ENCODE assay signal across 27 mouse cellular contexts in the genomic region with DNA sequence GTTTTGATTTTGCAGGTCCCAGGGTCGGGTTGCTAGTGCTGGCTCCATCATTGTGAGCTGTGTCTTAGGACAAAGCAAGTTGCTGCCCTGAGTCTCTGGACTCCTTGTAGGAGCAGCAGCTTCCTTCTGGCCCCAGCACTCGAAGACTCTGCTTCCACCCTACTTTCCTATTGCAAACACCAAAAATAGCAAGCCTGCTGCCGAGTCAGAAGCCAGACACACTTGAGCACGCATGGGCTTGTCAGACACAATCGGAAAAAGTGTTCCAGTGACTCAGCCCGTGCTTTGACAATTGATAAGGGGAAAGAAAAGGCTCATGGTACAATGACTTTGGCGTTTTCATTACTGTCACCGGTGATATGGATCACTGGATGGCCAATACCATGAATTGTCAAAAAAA. TPM values are rescaled to one million over a fixed set of nuclear protein-coding genes. Genes with fewer than 3 reads are reported as not detected.
DNase-seq lines count a peak whose midpoint lies in the region; ATAC-seq and TF ChIP-seq lines count a peak whose summit lies in the region.
"Had no signal": no experiment of that assay in that cellular context is flagged by ENCODE, and none has a peak within 500 bp of the region (broad histone marks: within the 10 kb centered on the region; RNA-seq: fewer than 3 reads in every experiment).

No protein-coding gene starts in this region.

- WGBS in heart, embryonic 12.5 days, result 25% methylated on average over 8 of the region's 8 CpGs
- 17% methylated on average over 8 of the region's 8 CpGs for WGBS in heart, adult 2 months
- 84% methylated on average over 8 of the region's 8 CpGs for WGBS in forebrain, embryonic 14.5 days

- TF ChIP-seq POLR2A in heart, adult 2 months (IDR thresholded peaks at IDR 0.05; ENCODE audit: insufficient read depth, low read depth, low read length), result no peak
- no peak for TF ChIP-seq POLR2A in CH12.LX (IDR thresholded peaks at IDR 0.05; ENCODE audit: low read depth, low read length)

- H3K36me3 ChIP-seq in heart, embryonic 12.5 days, result no peaks in the 10 kb centered on the region
- H3K36me3 ChIP-seq in heart, adult 2 months (ENCODE audit: control insufficient read depth, insufficient read depth, low read length), result no peaks in the 10 kb centered on the region
- no peaks in the 10 kb centered on the region for H3K36me3 ChIP-seq in CH12.LX (replicated peaks in 1 of 2; ENCODE audit: control insufficient read depth in 1 of 2, insufficient read depth in 1 of 2, low read length in 1 of 2)
- H3K36me3 ChIP-seq in forebrain, embryonic 14.5 days (ENCODE audit: control insufficient read depth, insufficient read depth, low read length), result peaks cover 9% of the 10 kb centered on the region; the same call in 1 of the 2 replicates
- H3K36me3 ChIP-seq: embryonic facial prominence, embryonic 13.5 days; hindbrain, embryonic 15.5 days had no signal

- no peak overlapping the region for H3K4me3 ChIP-seq in heart, embryonic 12.5 days
- no peak overlapping the region for H3K4me3 ChIP-seq in heart, adult 2 months
- H3K4me3 ChIP-seq in CH12.LX (replicated peaks in 1 of 3; ENCODE audit: low read depth in 2 of 3, low read length in 2 of 3, poor library complexity in 1 of 3), result no peak overlapping the region
- H3K4me3 ChIP-seq in forebrain, embryonic 14.5 days (ENCODE audit: low read depth, low read length), result no peak overlapping the region
- H3K4me3 ChIP-seq: embryonic facial prominence, embryonic 13.5 days; forebrain, embryonic 13.5 days; hindbrain, embryonic 15.5 days had no signal

- no peaks in the 10 kb centered on the region for H3K79me2 ChIP-seq in heart, adult 2 months (replicated peaks; ENCODE audit: control insufficient read depth, insufficient read depth, low read length)
- H3K79me2 ChIP-seq in CH12.LX (replicated peaks; ENCODE audit: control insufficient read depth, extremely low read depth, insufficient read depth, poor library complexity, severe bottlenecking), result no peaks in the 10 kb centered on the region

- no peak for TF ChIP-seq EP300 in heart, adult 2 months (IDR thresholded peaks at IDR 0.05; ENCODE audit: insufficient read depth, low read depth, low read length)
- TF ChIP-seq EP300 in CH12.LX (IDR thresholded peaks at IDR 0.05; ENCODE audit: low read length), result no peak

- H3K4me2 ChIP-seq in heart, embryonic 12.5 days, result peak overlapping the region; percentile 20; the same call in 1 of the 2 replicates
- H3K4me2 ChIP-seq in CH12.LX (ENCODE audit: insufficient read depth, low read depth, poor library complexity, severe bottlenecking), result no peak overlapping the region
- no peak overlapping the region for H3K4me2 ChIP-seq in forebrain, embryonic 14.5 days (ENCODE audit: low read length)
- H3K4me2 ChIP-seq: embryonic facial prominence, embryonic 13.5 days; forebrain, embryonic 13.5 days; hindbrain, embryonic 15.5 days had no signal

- H3K9ac ChIP-seq in heart, embryonic 12.5 days, result no peak overlapping the region
- no peak overlapping the region for H3K9ac ChIP-seq in heart, adult 2 months (ENCODE audit: low read depth, low read length)
- no peak overlapping the region for H3K9ac ChIP-seq in CH12.LX (ENCODE audit: insufficient read depth, low read depth)
- no peak overlapping the region for H3K9ac ChIP-seq in forebrain, embryonic 14.5 days (ENCODE audit: low read length)
- H3K9ac ChIP-seq: embryonic facial prominence, embryonic 13.5 days; forebrain, embryonic 13.5 days; hindbrain, embryonic 15.5 days had no signal

- peaks cover 10% of the 10 kb centered on the region for H3K4me1 ChIP-seq in heart, embryonic 12.5 days (replicated peaks)
- H3K4me1 ChIP-seq in heart, adult 2 months (ENCODE audit: control insufficient read depth, insufficient read depth, low read length), result no peaks in the 10 kb centered on the region
- H3K4me1 ChIP-seq in CH12.LX (ENCODE audit: control insufficient read depth in 1 of 2, insufficient read depth in 2 of 2), result peaks cover 0 to 4% of the 10 kb centered on the region in 2 experiments; a peak in 1 of 4 replicates
- H3K4me1 ChIP-seq in forebrain, embryonic 14.5 days (ENCODE audit: control insufficient read depth, insufficient read depth, low read length), result peaks cover 3% of the 10 kb centered on the region

- no peak for TF ChIP-seq CTCF in heart, adult 2 months (IDR thresholded peaks at IDR 0.05)
- no peak for TF ChIP-seq CTCF in CH12.LX (conservative IDR thresholded peaks at IDR 0.05 in 1 of 2, IDR thresholded peaks at IDR 0.05 in 1 of 2; ENCODE audit: low read depth in 2 of 2, low read length in 2 of 2)

- H3K27ac ChIP-seq in heart, embryonic 12.5 days (ENCODE audit: poor library complexity, severe bottlenecking), result no peak overlapping the region
- no peak overlapping the region for H3K27ac ChIP-seq in heart, adult 2 months
- H3K27ac ChIP-seq in CH12.LX (ENCODE audit: insufficient read depth, low read depth), result no peak overlapping the region
- H3K27ac ChIP-seq in forebrain, embryonic 14.5 days (ENCODE audit: low read depth, low read length), result no peak overlapping the region
- H3K27ac ChIP-seq: embryonic facial prominence, embryonic 13.5 days; forebrain, embryonic 13.5 days; hindbrain, embryonic 15.5 days had no signal

- DNase-seq in frontal cortex, postnatal 14 days (ENCODE audit: low spot score in 2 of 2), result no peak
- DNase-seq in heart, adult 2 months, result no peak
- peak; percentile 3 for DNase-seq in ovary, adult 18-20 months (ENCODE audit: low spot score)
- DNase-seq in ovary, postnatal 10 days (ENCODE audit: low spot score), result no peak
- peak; percentile 33 for DNase-seq in CH12.LX (ENCODE audit: extremely low read depth)
- no peak for DNase-seq in forebrain, embryonic 14.5 days (ENCODE audit: low spot score)
- DNase-seq: adrenal gland, postnatal 14 days; B cell, adult 2 months; cerebellum, adult 18-20 months; cerebellum, adult 9-11 months; cerebellum, postnatal 36 days; gastrocnemius, postnatal 10 days; heart, postnatal 10 days had no signal

- in situ Hi-C loops in CH12.LX (cut with MboI; ENCODE audit: low pct_ligation_motif_present, low pct_unique_long_range_greater_than_20kb, low sequenced_read_pairs), result no loop called here

- no peaks in the 10 kb centered on the region for H3K9me3 ChIP-seq in heart, embryonic 12.5 days (replicated peaks)
- H3K9me3 ChIP-seq in CH12.LX (replicated peaks; ENCODE audit: low read length), result peaks cover 30% of the 10 kb centered on the region
- H3K9me3 ChIP-seq in forebrain, embryonic 14.5 days (replicated peaks; ENCODE audit: control insufficient read depth, low read length), result no peaks in the 10 kb centered on the region
- H3K9me3 ChIP-seq: embryonic facial prominence, embryonic 13.5 days; forebrain, embryonic 13.5 days; hindbrain, embryonic 15.5 days had no signal

- dilution Hi-C loops in CH12.LX (cut with MboI; ENCODE audit: extremely low pct_ligation_motif_present, extremely low pct_unique_long_range_greater_than_20kb, low sequenced_read_pairs), result no loop called here

- peak; percentile 35; the same call in 1 of the 2 replicates for ATAC-seq in frontal cortex, adult (ENCODE audit: low TSS enrichment)
- peak; percentile 15; the same call in 1 of the 2 replicates for ATAC-seq in heart, embryonic 12.5 days (ENCODE audit: insufficient number of reproducible peaks, low FRiP score)
- ATAC-seq in forebrain, embryonic 14.5 days, result no peak
- ATAC-seq: activated CD4-positive, CD25-positive, alpha-beta regulatory T cell, adult 4 months; CD4-positive, CD25-positive, alpha-beta regulatory T cell, adult 4 months; forebrain, embryonic 13.5 days; inflammation-experienced regulatory T-cells, adult 6 months; intestine, postnatal 0 days; Patski had no signal

- H3K27me3 ChIP-seq in heart, embryonic 12.5 days (replicated peaks), result no peaks in the 10 kb centered on the region
- no peaks in the 10 kb centered on the region for H3K27me3 ChIP-seq in heart, adult 2 months (ENCODE audit: control insufficient read depth, insufficient read depth, low read length)
- no peaks in the 10 kb centered on the region for H3K27me3 ChIP-seq in CH12.LX (replicated peaks)
- H3K27me3 ChIP-seq in forebrain, embryonic 14.5 days (replicated peaks; ENCODE audit: control insufficient read depth, insufficient read depth, low read length), result no peaks in the 10 kb centered on the region
- H3K27me3 ChIP-seq: forebrain, embryonic 13.5 days; hindbrain, embryonic 15.5 days; Patski had no signal

- intact Hi-C loops in heart, adult 2 months (cut with DNase I), result no loop called here

- no peak for TF ChIP-seq RAD21 in CH12.LX (IDR thresholded peaks at IDR 0.05; ENCODE audit: low read depth, low read length)

TF ChIP-seq in CH12.LX, 34 proteins besides CTCF, POLR2A, EP300 and RAD21:
- TF ChIP-seq GABPA (IDR thresholded peaks at IDR 0.05; ENCODE audit: insufficient replicate concordance, low read depth, low read length) (no peak), ETS1 (conservative IDR thresholded peaks at IDR 0.05; ENCODE audit: low read depth, low read length) (0 out of 2 replicates have a peak, but pooled peaks have one; percentile 24), JUN (IDR thresholded peaks at IDR 0.05; ENCODE audit: insufficient read depth, low read depth, low read length) (no peak), BHLHE40 (IDR thresholded peaks at IDR 0.05; ENCODE audit: low read depth, low read length) (0 out of 2 replicates have a peak, but pooled peaks have one; percentile 42), E2F4 (IDR thresholded peaks at IDR 0.05; ENCODE audit: insufficient replicate concordance, low read depth, low read length) (no peak), PAX5 (IDR thresholded peaks at IDR 0.05; ENCODE audit: low read length) (no peak), NELFE (IDR thresholded peaks at IDR 0.05; ENCODE audit: low read depth, low read length) (no peak), ZNF384 (IDR thresholded peaks at IDR 0.05; ENCODE audit: low read depth, low read length) (no peak)
TF ChIP-seq in CH12.LX: peak in this region for 2.

RNA-seq across cellular contexts. Expression of a gene that starts 36.9 kb away (rescaled TPM):
- polyA plus RNA-seq in heart, embryonic 12.5 days (2016; fragmentation: Nextera tagmentation; extraction: Ambion mirVana), result not detected in 2 replicates
- total RNA-seq in heart, adult 2 months (2021), result not detected
- not detected in 2 replicates for polyA plus RNA-seq in heart, adult 2 months (2012; rRNA removed)
- total RNA-seq in CH12.LX (2012; rRNA removed) (not detected in 2 replicates), CH12.LX (2014; rRNA removed) (0.13 TPM in 1 of 2 replicates, not detected in the other)
- 0.23 and 0.38 TPM in 2 replicates for polyA plus RNA-seq in CH12.LX (2012; ENCODE audit: insufficient read length, low read depth)
- not detected in 2 replicates for polyA plus RNA-seq in forebrain, embryonic 14.5 days (2014; fragmentation: Nextera tagmentation; extraction: Ambion mirVana)
- total RNA-seq: adrenal gland, adult 18-20 months; gastrocnemius, postnatal 10 days; heart, postnatal 10 days; MEL had no signal
- polyA plus RNA-seq: activated CD4-positive, CD25-positive, alpha-beta regulatory T cell, adult 4 months; CD4-positive, CD25-positive, alpha-beta regulatory T cell, adult 4 months; embryonic facial prominence, embryonic 13.5 days; forebrain, embryonic 13.5 days; heart, embryonic 14.5 days; hindbrain, embryonic 11.5 days; inflammation-experienced regulatory T-cells, adult 6 months; Patski had no signal

Comparison
In these comparisons a context has a peak if more than half of its experiments do, and no peak if none do; other contexts are left out.
1. DNase-seq: peak in ovary, adult 18-20 months (single experiment) and CH12.LX (single experiment); none in frontal cortex, postnatal 14 days (0 of 2), heart, adult 2 months (0 of 2), ovary, postnatal 10 days (single experiment) and forebrain, embryonic 14.5 days (single experiment).